Mouse (Mus musculus): Measurements from ENCODE around the gene Apoh. TPM values are rescaled to one million over a fixed set of nuclear protein-coding genes. Genes with fewer than 3 reads are reported as not detected.
A peak's percentile ranks its signal among the peaks of the same experiment; 100 is the strongest.

The Apoh gene
- total and polyA plus RNA-seq, 3 experiments = not detected

GRCm38 (mm10) chr11:108295373-108295772, 47.8 kb upstream of the Apoh start (continued):
- no peak for TF ChIP-seq MAFK (IDR thresholded peaks at IDR 0.05; ENCODE audit: borderline replicate concordance, low read depth, low read length)

GRCm38 (mm10) chr11:108297956-108298355, 45.2 kb upstream of the Apoh start:
- H3K4me1 ChIP-seq (ENCODE audit: control insufficient read depth in 1 of 2, insufficient read depth in 2 of 2, low read length in 2 of 2) = peaks cover 9 to 20% of the 10 kb centered on the region in 2 experiments
- H3K9ac ChIP-seq (ENCODE audit: control insufficient read depth, low read depth, low read length, poor library complexity, severe bottlenecking) = no peak overlapping the region
- H3K27me3 ChIP-seq (ENCODE audit: control insufficient read depth in 1 of 2, insufficient read depth in 2 of 2, low read length in 2 of 2) = no peaks in the 10 kb centered on the region
- H3K27ac ChIP-seq (ENCODE audit: control insufficient read depth, low read depth, low read length) = no peak overlapping the region
- DNase-seq (ENCODE audit: low read depth, low spot score) = no peak
- no peak for TF ChIP-seq MAZ (IDR thresholded peaks at IDR 0.05; ENCODE audit: low read depth, low read length)
- TF ChIP-seq E2F4 (IDR thresholded peaks at IDR 0.05; ENCODE audit: borderline replicate concordance, low read depth, low read length) = no peak
- TF ChIP-seq POLR2AphosphoS5 (IDR thresholded peaks at IDR 0.05; ENCODE audit: borderline replicate concordance, low read depth, low read length) = no peak
- TF ChIP-seq BHLHE40 (IDR thresholded peaks at IDR 0.05; ENCODE audit: borderline replicate concordance, low read depth, low read length) = no peak
- TF ChIP-seq POLR2AphosphoS2 (IDR thresholded peaks at IDR 0.05; ENCODE audit: low read length) = no peak
- TF ChIP-seq HCFC1 (IDR thresholded peaks at IDR 0.05; ENCODE audit: low read depth, low read length) = no peak
- TF ChIP-seq TBP (IDR thresholded peaks at IDR 0.05; ENCODE audit: low read depth, low read length) = no peak
- TF ChIP-seq TCF12 (IDR thresholded peaks at IDR 0.05; ENCODE audit: low read depth, low read length) = 0 out of 2 replicates have a peak, but pooled peaks have one; percentile 43
- TF ChIP-seq TAL1 (IDR thresholded peaks at IDR 0.05; ENCODE audit: low read length) = no peak
- TF ChIP-seq MEF2A (IDR thresholded peaks at IDR 0.05; ENCODE audit: extremely low read depth, insufficient replicate concordance, low read depth, low read length, poor library complexity, severe bottlenecking) = no peak
- 0 out of 2 replicates have a peak, but pooled peaks have one; percentile 33 for TF ChIP-seq ZNF384 (IDR thresholded peaks at IDR 0.05; ENCODE audit: low read depth, low read length)
- no peak for TF ChIP-seq ELF1 (IDR thresholded peaks at IDR 0.05; ENCODE audit: low read depth, low read length)
- no peak for TF ChIP-seq NELFE (IDR thresholded peaks at IDR 0.05; ENCODE audit: low read depth, low read length)
- no peak for TF ChIP-seq UBTF (IDR thresholded peaks at IDR 0.05; ENCODE audit: borderline replicate concordance, insufficient read depth, low read depth, low read length)
- no peak for TF ChIP-seq MAFK (IDR thresholded peaks at IDR 0.05; ENCODE audit: borderline replicate concordance, low read depth, low read length)
- no peak for TF ChIP-seq CHD2 (IDR thresholded peaks at IDR 0.05; ENCODE audit: low read length)
- TF ChIP-seq ETS1 (IDR thresholded peaks at IDR 0.05; ENCODE audit: low read depth, low read length) = no peak
- no peak for TF ChIP-seq MAX (IDR thresholded peaks at IDR 0.05; ENCODE audit: low read length)
- peak; percentile 16 to 34; a peak in 1 of 4 replicates for TF ChIP-seq EP300 (IDR thresholded peaks at IDR 0.05; ENCODE audit: low read depth in 1 of 2, low read length in 2 of 2)
- no peak for TF ChIP-seq USF2 (IDR thresholded peaks at IDR 0.05; ENCODE audit: borderline replicate concordance in 1 of 2, insufficient read depth in 1 of 2, low read depth in 1 of 2, low read length in 2 of 2)
- no peak; the same call in 1 of the 2 replicates for TF ChIP-seq GATA1 (IDR thresholded peaks at IDR 0.05; ENCODE audit: low read depth, low read length)
- no peak for TF ChIP-seq USF1 (IDR thresholded peaks at IDR 0.05; ENCODE audit: low read depth, low read length)
- no peak for TF ChIP-seq SIN3A (IDR thresholded peaks at IDR 0.05; ENCODE audit: low read length)
- no peak for TF ChIP-seq MYB (IDR thresholded peaks at IDR 0.05; ENCODE audit: low read depth, low read length)
- H3K4me3 ChIP-seq (ENCODE audit: control insufficient read depth in 1 of 2, insufficient read depth in 1 of 2, low read depth in 2 of 2, low read length in 2 of 2) = no peak overlapping the region
- no peaks in the 10 kb centered on the region for H3K79me2 ChIP-seq (ENCODE audit: control insufficient read depth, insufficient read depth, low read length, poor library complexity)
- no peaks in the 10 kb centered on the region for H3K9me3 ChIP-seq (replicated peaks; ENCODE audit: insufficient read depth, low read length)
- H3K36me3 ChIP-seq (ENCODE audit: control insufficient read depth in 1 of 2, insufficient read depth in 2 of 2, low read length in 2 of 2) = peaks cover 0 to 28% of the 10 kb centered on the region in 2 experiments; a peak in 2 of 4 replicates

Measured in MEL (cell line).